In the genomic region with DNA sequence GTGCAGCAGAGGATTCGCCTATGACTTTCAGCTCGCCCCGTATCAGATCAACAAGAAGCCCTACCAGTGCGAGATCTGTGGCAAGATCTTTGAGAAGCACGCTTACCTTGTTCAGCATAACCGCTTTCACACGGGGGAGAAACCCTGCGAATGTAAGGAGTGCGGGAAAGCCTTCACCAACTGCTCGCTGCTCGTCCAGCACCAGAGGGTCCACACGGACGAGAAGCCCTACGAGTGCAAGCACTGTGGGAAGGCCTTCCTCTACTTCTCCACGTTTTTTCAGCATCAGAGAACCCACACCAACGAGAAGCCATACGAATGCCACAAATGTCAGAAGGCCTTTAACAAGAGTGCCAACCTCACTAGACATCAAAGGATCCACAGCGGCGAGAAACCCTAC, we compare ENCODE assay signal across 34 mouse cellular contexts. TPM values are rescaled to one million over a fixed set of nuclear protein-coding genes. Genes with fewer than 3 reads are reported as not detected.
"Had no signal": no experiment of that assay in that cellular context is flagged by ENCODE, and none has a peak within 500 bp of the region (broad histone marks: within the 10 kb centered on the region; RNA-seq: fewer than 3 reads in every experiment).

No protein-coding gene starts in this region.

- H3K27me3 ChIP-seq: embryonic facial prominence, embryonic 12.5 days; embryonic facial prominence, embryonic 13.5 days; embryonic facial prominence, embryonic 15.5 days; forebrain, embryonic 12.5 days; forebrain, embryonic 13.5 days; forebrain, embryonic 15.5 days had no signal

- H3K4me1 ChIP-seq: embryonic facial prominence, embryonic 10.5 days; embryonic facial prominence, embryonic 12.5 days; embryonic facial prominence, embryonic 13.5 days; embryonic facial prominence, embryonic 15.5 days; forebrain, embryonic 10.5 days; forebrain, embryonic 12.5 days; forebrain, embryonic 13.5 days; forebrain, embryonic 15.5 days had no signal

- DNase-seq: cerebellum, adult 18-20 months; cerebellum, adult 2 months; cerebellum, adult 8-10 months; cerebellum, adult 9-10 months; cerebellum, adult 9-11 months; cerebellum, postnatal 10 days; cerebellum, postnatal 14 days; cerebellum, postnatal 25 days; cerebellum, postnatal 36 days; forebrain, postnatal 0 days; gastrocnemius, adult 2 months; gastrocnemius, postnatal 10 days; gastrocnemius, postnatal 14 days; gastrocnemius, postnatal 25 days; gastrocnemius, postnatal 36 days; heart, adult 11 months; heart, adult 18-20 months had no signal

- H3K9ac ChIP-seq: embryonic facial prominence, embryonic 12.5 days; embryonic facial prominence, embryonic 13.5 days; embryonic facial prominence, embryonic 15.5 days; forebrain, embryonic 12.5 days; forebrain, embryonic 13.5 days; forebrain, embryonic 15.5 days; forebrain, postnatal 0 days had no signal

- H3K27ac ChIP-seq: embryonic facial prominence, embryonic 10.5 days; embryonic facial prominence, embryonic 12.5 days; embryonic facial prominence, embryonic 13.5 days; embryonic facial prominence, embryonic 15.5 days; forebrain, embryonic 10.5 days; forebrain, embryonic 12.5 days; forebrain, embryonic 13.5 days; forebrain, embryonic 15.5 days; gastrocnemius, adult 2 months had no signal

- H3K4me3 ChIP-seq: embryonic facial prominence, embryonic 10.5 days; embryonic facial prominence, embryonic 12.5 days; embryonic facial prominence, embryonic 13.5 days; embryonic facial prominence, embryonic 15.5 days; erythroblast, embryonic 14.5 days; forebrain, embryonic 10.5 days; forebrain, embryonic 12.5 days; forebrain, embryonic 13.5 days; forebrain, embryonic 15.5 days; gastrocnemius, adult 2 months had no signal

- H3K9me3 ChIP-seq: embryonic facial prominence, embryonic 12.5 days; embryonic facial prominence, embryonic 15.5 days; forebrain, embryonic 12.5 days; forebrain, embryonic 13.5 days; forebrain, embryonic 15.5 days had no signal

- ATAC-seq: forebrain, embryonic 13.5 days; forebrain, embryonic 14.5 days; forebrain, embryonic 15.5 days; forebrain, embryonic 16.5 days; forebrain, postnatal 0 days had no signal

- H3K4me2 ChIP-seq: embryonic facial prominence, embryonic 12.5 days; embryonic facial prominence, embryonic 13.5 days; embryonic facial prominence, embryonic 15.5 days; forebrain, embryonic 12.5 days; forebrain, embryonic 13.5 days; forebrain, embryonic 15.5 days had no signal

RNA-seq across cellular contexts. Expression of gene Catsperg2, which starts 49.7 kb away (rescaled TPM):
- total RNA-seq: common myeloid progenitor, adult 5-6 weeks; gastrocnemius, adult 18-20 months; gastrocnemius, adult 2 months; gastrocnemius, adult 8-10 months; gastrocnemius, postnatal 10 days; gastrocnemius, postnatal 14 days; gastrocnemius, postnatal 25 days; gastrocnemius, postnatal 36 days; granulocyte monocyte progenitor cell, adult 5-6 weeks; heart, adult 18-20 months had no signal
- polyA plus RNA-seq: cerebellum, adult 2 months; embryonic facial prominence, embryonic 10.5 days; embryonic facial prominence, embryonic 11.5 days; embryonic facial prominence, embryonic 12.5 days; embryonic facial prominence, embryonic 13.5 days; embryonic facial prominence, embryonic 14.5 days; embryonic facial prominence, embryonic 15.5 days; erythroblast, embryonic 14.5 days; forebrain, embryonic 10.5 days had no signal
